Mouse (Mus musculus) heart, adult 8-10 months (tissue): ENCODE measurements around the gene Eya3. TPM values are rescaled to one million over a fixed set of nuclear protein-coding genes. Genes with fewer than 3 reads are reported as not detected.
A peak's percentile ranks its signal among the peaks of the same experiment; 100 is the strongest.
"Not testable (repeated sequence)": the region's sequence is repeated elsewhere in the genome, so short reads cannot be mapped to it uniquely, and the experiment has no call there.

ENCODE experiments used
- DNase-seq: peaks from one replicate; pipeline ENCODE4 v3.0.0; 2022; ENCODE audit warnings: low spot score
- total RNA-seq, 4 experiments: library from RNA; stranded (reverse); gene quantifications; 2 replicates each; pipeline ENCODE4 v1.2.4; 2022

Gene Eya3
- total RNA-seq, 4 experiments from 2014 or later = 28.7 to 34.2 (median 30.2) TPM

DNA sequence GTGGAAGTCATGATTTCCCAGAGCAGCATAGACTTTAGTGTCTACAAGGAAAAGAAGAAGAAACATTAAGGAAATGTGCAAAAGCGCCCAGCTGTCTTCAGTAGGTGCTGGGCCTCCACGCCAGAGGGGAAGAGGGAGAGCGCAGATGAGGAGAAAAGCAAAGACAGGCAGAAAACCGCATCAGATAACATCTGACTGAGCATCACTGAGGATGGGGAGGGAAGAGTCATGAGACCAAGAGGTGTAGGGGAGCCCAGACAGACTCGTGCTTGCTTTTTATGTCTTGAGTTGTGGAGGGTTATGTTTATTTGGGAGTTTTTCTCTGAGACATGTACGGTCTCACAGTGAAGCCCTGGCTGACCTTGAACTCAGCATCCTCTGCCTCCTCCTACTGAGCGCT is 102.7 kb downstream of the Eya3 start:
- no peak for DNase-seq

DNA sequence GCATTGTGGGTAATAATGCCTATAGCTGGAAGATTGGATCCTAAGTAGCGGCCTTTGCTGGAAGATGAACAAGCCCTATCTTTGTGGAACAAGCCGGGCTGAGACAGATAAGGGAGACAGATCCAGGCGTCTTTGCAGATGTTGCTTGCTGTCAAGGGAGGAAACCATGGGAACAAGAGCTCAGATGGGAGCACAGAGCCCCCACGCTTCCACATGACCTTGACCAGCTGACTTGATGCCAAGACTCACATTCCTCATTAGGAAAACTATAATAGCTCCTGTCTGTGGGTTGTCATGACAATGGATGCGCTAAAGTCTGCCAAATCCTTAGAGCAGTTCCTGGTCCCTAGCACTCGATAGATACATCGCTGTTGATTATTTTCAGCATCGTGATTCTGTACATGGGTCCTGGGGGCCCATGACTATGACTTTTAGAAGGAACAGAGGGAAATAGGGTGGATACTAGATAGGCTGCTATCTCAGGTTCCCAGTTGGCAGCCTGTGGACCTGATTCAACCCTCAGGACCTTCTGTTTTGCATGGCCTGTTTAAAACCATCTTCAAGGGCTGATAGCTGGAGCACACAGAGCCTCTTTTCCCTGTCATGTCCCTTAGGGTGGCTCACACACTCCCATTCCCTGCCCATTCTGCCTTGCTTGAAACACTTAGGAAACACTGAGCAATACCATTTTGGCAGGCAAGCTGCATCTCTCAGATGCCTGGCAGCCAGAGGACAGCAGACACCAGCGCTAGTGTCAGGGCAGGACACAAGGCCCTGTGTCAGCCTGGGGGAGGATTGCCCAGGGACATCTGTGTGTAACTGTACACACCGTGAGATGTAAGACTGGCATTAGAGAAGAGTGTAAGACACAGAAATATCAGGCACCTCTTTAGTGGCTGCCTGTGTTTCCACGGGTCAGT is 105.5 kb downstream of the Eya3 start:
- no peak for DNase-seq

DNA sequence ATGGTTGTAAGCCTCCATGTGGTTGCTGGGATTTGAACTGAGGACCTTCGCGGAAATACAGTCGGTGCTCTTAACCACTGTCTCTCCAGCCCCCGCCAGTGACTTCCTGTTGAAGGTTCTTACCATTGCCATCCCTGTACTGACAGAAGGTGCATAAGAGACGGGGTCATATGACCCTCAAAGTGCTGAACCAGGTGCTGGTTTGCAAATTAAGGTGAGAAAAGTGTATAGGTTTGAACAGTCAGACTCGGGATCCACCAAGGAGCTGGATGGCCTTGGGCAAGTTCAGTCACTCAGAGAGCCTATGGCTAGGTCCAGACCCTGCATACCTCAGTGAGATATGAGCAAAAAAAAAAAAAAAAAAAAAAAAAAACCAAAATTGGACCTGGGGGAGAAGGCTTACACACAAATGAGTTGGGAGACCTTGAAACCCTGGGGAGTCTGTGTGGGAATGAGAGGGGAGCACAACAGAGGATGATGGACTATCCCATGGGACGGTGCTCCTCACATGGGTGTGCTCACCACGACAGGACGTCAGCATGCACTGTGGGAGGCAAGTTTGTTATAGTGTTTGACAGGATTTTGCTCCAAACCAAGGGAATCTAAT is 108.2 kb downstream of the Eya3 start:
- DNase-seq = no peak

DNA sequence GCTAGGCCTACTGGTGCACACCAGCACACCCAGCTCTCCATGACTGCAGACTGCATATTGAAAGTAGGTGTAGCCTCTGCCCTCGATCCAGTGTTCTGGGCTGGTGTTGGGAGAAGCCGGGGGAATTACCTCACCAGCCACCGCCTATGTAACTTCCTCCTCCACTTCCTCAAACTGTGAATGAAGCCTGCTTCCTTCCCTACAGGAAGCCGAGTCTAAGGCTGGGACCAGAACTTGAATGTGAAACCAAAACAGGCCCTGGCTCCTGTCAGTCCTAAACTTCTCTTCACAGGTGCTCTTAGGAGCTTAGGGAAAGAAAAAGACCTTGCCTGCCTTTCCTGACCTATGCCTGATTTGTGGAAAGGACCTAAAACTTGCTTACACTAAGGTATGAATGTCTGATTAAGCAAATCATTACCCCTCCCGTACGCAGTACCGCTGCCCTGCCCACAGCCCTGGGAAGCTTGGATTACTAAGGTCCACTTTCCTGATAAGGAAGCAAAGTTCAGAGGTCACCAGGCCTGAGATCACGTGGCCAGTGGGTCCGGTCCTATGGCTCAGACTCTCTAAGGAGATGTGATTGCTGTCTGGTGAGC is 109.0 kb downstream of the Eya3 start:
- DNase-seq = peak; percentile 82

DNA sequence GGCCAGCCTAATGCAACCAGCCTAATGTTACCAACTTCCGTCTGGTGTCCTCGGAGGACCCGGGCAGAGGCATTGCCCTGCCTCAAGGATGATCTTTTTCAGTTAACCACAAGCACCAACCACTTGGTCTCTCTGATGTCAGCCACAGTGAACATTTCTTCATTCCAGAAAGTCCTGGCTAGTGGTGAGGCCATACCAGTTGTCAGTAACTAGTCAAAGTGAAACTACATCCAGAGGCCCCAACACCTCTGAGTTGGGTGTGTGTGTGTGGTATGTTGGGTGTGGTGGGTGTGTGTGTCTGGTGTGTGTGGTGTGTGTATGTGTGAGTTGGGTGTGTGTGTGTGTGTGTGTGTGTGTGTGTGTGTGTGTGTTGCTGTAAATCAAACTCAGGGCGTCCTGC is 110.0 kb downstream of the Eya3 start:
- DNase-seq = no peak

DNA sequence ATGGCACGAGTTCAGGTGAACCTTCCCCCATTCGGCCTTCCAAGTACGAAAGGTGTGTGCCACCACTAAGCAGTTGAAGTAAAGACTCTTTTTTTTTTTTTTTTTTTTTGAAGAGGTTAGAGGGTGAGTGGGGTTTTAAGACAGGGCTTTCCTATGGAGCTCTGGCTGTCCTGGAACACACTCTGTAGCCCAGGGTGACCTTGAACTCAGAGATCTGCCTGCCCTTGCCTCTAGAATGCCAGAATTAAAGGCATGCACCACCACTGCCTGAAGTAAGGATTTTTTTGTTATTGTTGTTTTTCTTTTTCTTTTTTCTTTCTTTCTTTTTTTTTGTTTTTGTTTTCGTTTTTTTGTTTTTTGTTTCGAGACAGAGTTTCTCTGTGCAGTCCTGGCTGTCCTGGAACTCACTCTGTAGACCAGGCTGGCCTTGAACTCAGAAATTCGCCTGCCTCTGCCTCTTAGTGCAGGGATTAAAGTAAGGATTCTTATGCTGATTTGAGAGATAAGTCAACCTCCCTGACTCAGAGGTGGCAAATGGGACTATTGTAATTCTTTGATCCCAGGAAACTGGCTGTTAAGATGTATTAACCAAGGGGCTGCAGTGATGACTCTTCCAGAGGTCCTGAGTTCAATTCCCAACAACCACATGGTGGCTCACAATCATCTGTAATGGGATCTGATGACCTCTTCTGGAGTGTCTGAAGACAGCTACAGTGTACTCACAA is 110.6 kb downstream of the Eya3 start:
- no peak for DNase-seq

DNA sequence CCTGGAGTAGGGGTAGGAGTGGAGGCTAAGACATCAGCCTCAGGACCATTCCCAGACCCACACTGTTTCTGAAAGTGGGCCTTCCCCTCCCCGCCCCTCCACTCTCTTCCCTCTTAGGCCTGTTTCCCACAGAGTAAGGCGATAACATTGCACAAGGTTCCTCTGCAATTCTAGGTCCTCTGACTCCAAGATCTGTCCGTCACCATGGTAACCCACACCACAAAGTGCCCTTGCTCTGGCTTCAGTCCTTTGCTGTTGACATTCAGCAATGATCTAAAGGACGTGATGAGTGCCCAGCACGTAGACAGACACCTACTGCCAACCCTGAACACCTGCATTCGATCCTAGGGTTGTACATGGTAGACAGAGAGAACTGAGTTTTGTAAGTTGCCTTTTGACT is 114.2 kb downstream of the Eya3 start:
- no peak for DNase-seq

DNA sequence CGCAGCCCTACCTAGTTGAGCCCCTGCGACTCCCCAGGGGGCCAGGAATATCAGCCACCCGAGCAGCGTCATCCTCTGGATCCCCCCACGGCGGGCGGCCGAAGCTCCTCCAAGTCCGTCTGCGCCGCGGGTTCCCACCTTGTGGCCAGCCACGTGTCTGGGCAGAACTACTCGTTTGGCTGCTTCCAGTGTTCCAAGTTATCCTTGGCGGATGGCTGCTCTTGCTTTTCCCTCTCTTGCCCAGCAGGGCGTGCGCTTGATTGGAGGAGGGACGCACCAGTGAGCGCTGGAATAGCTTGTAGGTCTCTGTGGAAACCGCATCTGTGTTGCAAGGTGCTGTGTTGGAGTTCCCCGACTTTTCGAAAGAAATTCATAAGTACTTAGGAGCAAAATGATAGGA is 118.2 kb downstream of the Eya3 start, which contains the start of gene Smpdl3b:
Gene Smpdl3b (minus strand): TSS at position 279 of the 400 bp plus-strand sequence.
- peak; percentile 77 for DNase-seq

DNA sequence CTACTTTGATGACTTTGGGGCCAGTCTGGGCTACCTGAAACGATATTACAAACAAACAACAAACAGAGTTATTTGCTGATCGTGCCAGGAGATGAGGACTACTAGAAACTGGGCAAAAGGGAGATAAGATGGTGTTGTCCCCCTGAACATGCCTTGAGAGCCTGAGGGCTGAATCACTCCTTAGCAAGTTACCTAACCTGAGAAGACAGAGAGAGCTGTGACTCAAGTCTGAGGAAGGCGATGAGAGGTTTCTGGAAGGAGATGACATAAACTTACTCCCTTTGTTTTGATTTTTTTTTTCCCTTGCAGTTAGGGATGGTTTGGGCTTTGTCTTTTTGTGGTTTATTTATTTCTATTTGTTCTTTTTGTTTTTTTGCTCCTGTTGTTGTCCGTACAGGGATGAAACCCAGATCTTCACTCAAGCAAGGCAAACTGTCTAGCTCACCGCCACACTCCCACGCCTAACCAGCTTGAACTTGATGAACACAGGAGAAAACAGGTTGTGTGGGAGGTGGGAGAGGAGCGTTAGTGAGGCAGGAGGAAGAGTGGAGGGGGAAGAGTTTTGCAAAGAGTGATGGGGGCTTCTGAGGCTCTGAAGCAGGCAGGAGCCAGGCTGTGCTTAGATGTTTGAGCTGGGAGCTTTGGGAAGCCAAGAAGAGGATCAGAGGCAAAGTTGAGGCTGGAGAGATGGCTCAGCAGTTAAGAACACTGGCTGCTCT is 119.0 kb downstream of the Eya3 start:
- DNase-seq = no peak

DNA sequence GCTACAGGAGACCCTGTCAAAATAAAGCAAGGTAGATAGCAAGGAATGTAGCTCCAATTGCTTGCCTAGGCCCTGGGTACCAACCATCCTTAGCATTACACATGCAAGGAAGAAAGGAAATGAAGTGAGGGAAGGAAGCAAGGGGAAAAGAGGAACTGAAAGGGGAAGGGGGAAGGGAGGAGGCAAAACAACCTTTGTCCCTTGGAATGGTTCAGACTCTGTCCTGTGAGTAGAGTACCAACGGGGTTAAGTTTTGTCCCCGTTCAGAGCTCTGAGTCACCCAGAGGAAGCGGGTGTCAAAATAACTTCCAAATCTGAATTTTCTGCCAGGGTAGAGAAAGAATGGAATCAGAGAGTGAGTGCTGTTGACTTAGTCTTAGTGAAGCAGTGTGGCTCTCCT is 121.5 kb downstream of the Eya3 start:
- DNase-seq = no peak

DNA sequence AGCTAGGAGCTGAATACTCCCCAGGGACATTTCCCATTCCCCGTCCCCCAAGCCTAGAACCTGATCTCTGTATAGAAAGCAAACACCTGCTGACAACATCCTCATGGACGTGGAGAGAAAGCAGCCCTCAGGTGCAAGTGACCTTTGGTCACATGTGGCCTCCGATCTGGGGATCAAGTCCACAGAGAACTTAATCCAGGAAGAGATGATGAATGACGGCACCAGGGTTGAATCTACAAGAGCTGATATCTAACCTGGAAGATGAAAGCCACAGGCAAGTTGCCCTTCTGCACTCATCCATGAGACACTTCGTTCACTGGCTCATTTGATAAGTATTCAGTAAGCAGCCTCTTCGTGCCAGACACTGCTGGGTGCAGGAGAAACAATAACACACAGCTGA is 123.8 kb downstream of the Eya3 start:
- no peak for DNase-seq

DNA sequence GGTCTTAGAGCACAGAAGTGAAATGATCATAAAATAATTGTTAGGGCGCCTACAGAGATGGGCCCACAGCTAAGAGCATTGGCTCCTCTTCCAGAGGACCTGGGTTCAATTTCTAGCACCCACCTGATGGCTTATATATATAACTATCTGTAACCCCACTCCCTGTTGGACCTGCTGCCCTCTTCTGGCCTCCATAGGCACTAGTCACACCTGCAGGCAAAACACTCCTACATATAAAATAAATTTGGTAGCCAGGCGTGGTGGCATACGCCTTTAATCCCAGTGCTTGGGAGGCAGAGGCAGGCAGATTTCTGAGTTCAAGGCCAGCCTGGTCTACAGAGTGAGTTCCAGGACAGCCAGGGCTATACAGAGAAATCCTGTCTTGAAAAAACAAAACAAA is 124.3 kb downstream of the Eya3 start:
- not testable (repeated sequence) for DNase-seq

DNA sequence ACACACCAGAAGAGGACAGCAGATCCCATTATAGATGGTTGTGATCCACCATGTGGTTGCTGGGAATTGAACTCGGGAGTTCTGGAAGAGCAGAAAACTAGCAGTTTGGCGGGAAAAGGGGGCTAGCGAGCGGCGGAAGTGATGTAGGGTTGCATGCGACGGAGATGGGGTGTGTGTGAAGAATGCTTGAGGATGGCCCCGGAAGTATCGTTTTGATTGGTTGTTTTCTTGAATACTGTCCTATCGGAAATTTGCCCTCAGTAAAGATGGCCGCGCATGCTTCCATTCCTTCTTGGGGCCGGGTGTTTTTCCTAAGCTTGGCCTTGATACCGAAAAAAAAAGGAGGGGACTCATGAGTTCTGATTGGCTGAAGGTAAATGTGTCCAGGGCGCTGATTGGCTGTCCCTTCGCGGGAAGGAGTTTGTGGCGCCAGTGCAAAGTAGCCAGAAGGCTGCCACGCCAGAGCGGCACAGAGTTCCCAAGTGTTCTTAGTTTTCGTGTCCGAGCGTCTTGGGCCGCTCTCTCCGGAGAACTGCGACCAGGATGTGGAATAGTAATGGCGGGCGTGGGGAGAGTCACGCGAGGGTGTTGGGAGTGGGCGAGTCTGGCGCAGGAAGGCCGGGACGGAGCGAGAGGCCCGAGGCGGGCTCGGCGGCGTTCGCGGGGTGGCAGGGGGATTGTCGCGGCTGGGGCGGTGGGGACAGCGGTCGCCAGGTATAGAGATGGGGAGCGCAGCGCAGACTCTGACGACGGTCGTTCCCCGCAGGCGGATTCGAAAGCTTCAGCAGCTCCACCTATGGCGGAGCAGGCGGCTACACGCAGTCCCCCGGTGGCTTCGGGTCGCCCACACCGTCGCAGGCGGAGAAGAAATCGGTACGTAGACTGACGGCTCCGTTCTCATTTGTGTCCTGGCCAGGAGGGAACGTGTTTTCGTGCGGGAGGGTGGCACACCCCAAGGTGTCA is 129.4 kb downstream of the Eya3 start, which contains the start of gene Rpa2:
Gene Rpa2 (plus strand): TSS at position 419 of the 963 bp plus-strand sequence.
- DNase-seq = peak; percentile 100

DNA sequence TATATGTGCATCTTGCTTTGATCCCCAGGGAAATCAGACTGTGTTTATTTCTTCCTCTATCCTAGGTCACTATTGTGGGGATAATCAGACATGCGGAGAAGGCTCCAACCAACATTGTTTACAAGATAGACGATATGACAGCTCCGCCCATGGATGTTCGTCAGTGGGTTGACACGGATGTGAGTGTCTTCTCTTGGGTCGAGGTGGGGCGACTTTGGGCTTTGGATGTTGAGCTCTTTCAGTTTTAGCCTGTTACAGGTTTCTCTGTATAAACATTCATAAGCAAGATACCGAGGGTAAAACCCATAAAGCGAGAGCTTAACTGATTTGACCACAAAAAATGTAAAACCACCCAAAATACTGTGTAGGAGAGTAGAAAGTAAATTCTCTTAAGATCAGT is 133.0 kb downstream of the Eya3 start:
- no peak for DNase-seq

Other genes with a start within 250 kb of the Eya3 start
- 10 to 100 TPM; 20.7 to 23.9 (median 23.1) TPM for gene Phactr4, start 216.5 kb upstream of the Eya3 start, total RNA-seq
- gene Med18, start 175.1 kb upstream of the Eya3 start, total RNA-seq = 1 to 10 TPM; 2.5 to 4.7 (median 4.1) TPM
- 1 to 10 TPM; 2.6 to 3.6 (median 3.0) TPM for gene Sesn2, start 128.5 kb upstream of the Eya3 start, total RNA-seq
- gene Atpif1, start 105.3 kb upstream of the Eya3 start, total RNA-seq = 100 to 1,000 TPM; 262 to 368 (median 320) TPM
- gene Dnajc8, start 103.4 kb upstream of the Eya3 start, total RNA-seq = 10 to 100 TPM; 50.4 to 67.2 (median 58.2) TPM
- 1 to 10 TPM; 1.2 to 1.9 (median 1.3) TPM for gene Ptafr, start 74.9 kb upstream of the Eya3 start, total RNA-seq
- 1 to 10 TPM; 1.1 to 2.1 (median 1.8) TPM for gene Xkr8, start 93.6 kb downstream of the Eya3 start, total RNA-seq
- gene Smpdl3b, start 118.3 kb downstream of the Eya3 start, total RNA-seq = under 1 TPM; 0.34 to 0.94 (median 0.59) TPM
- gene Rpa2, start 129.3 kb downstream of the Eya3 start, total RNA-seq = 10 to 100 TPM; 10.3 to 15.6 (median 12.6) TPM
- 1 to 10 TPM; 1.4 to 1.9 (median 1.6) TPM for gene Themis2, start 157.4 kb downstream of the Eya3 start, total RNA-seq
- 10 to 100 TPM; 16.3 to 22.2 (median 20.7) TPM for gene Ppp1r8, start 204.2 kb downstream of the Eya3 start, total RNA-seq
- gene Stx12, start 245.5 kb downstream of the Eya3 start, total RNA-seq = 10 to 100 TPM; 33.9 to 34.3 (median 34.1) TPM